Mouse (Mus musculus) layer of hippocampus, adult 9-11 months (tissue): ENCODE results near the gene Rasip1.
"Not testable (repeated sequence)": the region's sequence is repeated elsewhere in the genome, so short reads cannot be mapped to it uniquely, and the experiment has no call there.

Experiments used
- DNase-seq: peaks from one replicate; pipeline ENCODE4 v3.0.0; 2022

Gene Rasip1

DNA sequence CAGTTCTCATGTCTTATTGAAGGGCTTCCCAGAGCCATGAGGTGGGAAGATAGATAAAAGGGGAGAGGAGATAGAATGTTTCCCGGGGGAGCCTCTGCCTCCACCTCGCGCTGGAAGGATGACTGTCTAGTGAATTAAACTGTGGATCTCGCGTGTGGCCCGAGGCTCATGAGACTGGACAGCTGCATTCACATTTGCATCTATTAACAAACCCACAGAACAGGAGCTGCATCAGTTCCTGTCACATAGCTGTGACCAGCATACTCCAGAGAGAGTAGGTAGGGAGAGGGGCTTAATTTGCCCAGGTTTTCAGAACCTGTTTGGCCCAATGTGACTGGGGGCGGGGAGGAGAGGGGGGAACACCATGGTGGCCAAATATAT, 18.3 kb downstream of the Rasip1 start:
- DNase-seq = no peak

DNA sequence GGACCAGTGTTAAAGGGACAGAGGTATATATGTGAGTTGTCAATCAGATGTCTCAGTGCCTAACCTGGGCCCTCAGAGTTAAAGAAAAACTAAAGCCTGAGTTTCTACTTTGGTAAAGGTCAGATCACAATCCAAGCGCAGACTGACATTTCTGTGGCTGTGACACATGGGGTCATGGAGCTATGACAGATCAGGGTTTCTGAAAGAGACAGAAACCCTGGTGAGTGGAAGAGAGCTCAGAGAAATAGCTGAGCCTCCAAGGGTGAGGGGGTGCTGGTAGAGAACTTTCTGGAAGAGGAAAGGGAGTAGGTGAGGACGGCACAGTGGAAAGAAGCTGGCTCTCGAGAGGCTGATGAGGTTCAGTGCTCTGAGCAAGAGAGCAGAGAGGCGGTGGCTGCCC, 19.4 kb downstream of the Rasip1 start:
- no peak for DNase-seq

- no peak for DNase-seq
These were observed 22.1 kb downstream of the Rasip1 start for GRCm38 (mm10) chr7:45649351-45649750.

- not testable (repeated sequence) for DNase-seq
These were observed 23.2 kb downstream of the Rasip1 start for GRCm38 (mm10) chr7:45650484-45650883.

DNA sequence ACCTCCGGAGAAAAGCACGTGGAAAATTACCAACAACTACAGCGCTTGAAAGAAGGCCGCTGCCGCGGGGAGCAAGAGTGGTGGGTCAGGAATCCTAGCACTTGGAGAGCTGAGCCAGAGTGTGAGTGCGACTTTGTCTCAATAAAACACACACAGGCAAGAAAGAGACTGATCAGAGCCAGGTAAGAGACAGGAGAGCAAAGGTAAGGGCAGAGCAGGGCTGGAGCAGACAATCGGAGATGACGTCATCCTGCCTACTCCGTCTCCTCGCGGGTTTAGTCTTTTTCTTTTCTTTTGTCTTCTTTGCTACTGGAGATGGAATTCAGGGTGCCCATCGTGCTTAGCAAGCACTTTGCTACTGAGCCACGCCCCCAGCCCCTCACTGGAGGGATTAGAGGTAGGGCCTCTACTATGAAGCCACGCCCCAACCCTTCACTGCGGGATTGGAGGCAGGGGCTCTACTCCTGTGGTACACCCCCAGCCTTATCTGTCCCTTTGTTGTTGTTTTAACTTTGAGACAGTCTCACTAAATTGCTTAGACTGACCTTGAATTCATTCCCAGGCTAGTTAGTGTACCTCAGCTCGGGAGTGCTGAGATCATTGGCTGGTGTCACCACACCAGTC, 27.2 kb downstream of the Rasip1 start:
- no peak for DNase-seq

DNA sequence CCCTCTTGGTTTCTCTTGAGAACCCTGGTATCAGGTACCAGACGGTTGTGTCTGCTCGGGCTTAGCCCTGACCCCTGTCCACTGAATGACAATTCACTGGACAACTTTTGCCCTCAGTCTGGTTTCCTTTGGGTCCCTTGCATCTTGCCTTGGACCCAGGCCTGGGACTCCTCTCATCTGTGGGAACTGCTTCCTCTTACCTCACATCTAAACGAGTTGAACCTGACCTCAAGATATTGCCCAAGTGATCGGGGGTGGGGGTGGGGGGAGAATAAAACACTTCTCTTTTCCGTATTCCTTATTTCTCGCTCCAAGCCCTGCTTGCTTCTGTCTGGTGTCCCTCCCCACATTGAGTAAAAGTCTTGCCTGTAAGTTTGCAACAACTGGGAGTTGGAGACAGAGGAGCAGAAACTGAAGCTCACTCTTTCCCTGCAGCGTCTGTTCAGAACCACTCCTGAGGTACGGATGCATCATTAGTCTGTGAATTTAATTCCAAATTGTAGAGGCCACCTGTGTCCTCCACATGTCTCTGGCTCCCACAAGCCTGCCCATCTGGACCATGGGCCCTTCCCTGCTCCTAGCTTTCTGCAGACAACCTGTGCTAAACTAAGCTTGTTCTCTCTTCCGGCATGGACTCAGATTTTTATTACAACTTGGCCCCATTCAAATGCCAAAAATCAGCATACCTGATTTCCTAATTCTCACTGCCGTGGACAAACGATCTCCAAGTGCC, 33.6 kb downstream of the Rasip1 start:
- no peak for DNase-seq

DNA sequence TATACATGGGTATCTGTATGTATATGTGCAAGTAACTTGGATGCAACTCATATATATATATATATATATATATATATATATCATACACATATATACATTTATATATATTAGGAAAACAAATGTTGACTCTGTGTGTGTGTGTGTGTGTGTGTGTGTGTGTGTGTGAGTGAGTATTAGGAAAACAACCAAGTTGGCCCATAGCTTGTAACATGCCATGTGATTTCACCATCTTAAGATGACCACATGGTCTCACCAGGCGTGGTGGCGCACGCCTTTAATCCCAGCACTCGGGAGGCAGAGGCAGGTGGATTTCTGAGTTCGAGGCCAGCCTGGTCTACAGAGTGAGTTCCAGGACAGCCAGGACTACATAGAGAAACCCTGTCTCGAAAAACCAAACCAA, 34.4 kb downstream of the Rasip1 start:
- not testable (repeated sequence) for DNase-seq

DNA sequence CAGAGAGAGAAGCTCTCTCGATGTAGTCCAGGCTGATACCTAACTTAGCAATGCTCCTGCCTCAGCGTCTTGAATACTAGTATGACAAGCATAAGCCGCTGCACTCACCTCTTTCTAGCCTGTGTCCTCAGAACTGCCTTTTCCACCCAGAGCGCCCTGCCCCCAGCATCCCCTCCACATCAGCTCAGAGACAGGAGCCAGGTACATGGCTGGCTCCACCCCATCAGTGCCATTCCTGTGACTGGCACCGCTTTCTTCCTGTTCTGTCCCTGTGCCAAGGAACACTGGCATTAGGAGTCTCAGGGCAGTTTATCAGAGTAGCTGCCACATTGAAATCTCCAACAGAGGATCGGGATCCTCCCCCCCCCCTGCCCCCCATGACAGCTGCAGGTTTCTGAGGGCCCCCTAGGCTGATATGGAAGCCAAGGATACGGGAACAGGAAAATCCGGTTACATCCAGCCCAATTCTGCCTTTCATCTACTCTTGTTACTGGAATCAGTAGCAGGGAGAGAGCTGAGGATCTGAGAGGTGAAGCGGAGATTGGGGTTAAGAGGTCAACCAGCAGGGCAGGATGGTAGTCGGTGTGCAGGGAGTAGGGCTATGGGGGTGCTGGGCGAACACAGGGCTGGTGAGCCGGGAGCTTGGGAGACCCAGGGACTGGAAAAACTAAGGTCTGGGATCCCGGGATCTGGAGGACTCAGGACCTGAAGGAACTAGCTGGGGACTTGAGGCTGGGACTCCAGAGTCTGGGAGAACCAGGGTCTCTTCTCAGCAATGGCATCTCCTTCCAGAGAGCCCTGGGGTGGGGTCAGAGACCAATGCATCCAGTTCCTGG, 38.2 kb downstream of the Rasip1 start:
- no peak for DNase-seq

GRCm38 (mm10) chr7:45666161-45666560, 38.9 kb downstream of the Rasip1 start, which contains the start of gene Fut2:
Gene Fut2, minus strand, starts transcription at chr7:45666394.
- DNase-seq = no peak

DNA sequence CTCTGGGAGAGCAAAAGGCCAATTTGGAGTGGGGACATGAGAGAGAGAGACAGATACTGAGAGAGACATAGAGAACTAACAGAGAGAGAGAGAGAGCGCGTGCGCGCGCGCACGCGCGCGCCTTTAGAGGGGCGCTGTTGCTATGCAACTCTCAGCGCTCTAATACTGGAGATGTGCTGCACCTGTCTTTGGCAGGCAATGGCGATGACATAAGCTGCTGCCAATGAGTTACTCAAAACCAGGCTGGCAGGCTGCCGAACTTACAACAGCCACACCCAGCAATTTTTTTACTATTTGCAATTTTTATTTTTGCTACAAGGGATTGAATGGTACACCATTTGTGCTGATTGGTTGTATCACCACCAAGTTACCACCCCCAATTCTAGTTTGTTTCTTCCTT, 40.5 kb downstream of the Rasip1 start:
- DNase-seq = peak; percentile 69

DNA sequence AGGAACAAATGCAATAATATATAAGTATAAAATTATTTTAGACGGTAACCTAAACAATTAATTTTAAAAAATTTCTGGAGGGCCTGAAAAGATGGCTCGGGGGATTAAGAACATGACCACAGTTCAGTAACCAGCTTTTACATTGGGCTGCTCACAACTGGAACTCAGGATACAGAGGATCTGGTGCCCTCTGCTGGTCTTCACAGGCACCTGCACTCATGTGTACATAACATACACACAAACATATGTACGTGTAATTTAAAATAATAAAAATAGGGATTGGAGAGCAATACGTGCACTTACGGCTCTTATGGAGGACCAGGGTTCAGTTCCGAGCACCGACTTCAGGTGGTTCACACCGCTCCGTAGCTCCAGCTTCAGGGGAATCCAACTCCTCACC, 41.6 kb downstream of the Rasip1 start:
- DNase-seq = no peak

- DNase-seq = no peak
These were observed 50.5 kb downstream of the Rasip1 start for GRCm38 (mm10) chr7:45677627-45678295.

DNA sequence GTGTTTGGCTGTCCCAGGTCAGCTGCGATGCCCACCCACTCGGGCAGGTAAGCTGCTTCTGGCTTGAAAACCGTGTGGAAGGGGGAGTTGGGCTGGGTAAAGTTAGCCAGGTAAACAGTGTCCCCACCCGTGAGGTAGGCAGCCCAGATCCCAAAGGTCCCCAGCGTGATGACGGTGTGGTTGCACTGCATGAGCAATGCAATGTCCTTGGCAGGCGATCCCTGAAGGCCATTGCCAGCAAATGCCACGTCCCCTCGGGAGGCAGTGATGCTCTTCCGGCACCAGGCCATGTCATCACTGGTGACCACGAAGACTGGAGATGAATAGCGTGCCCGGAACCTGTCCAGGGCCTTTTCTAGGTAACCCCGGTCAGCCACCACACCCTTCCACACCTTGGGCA, 51.2 kb downstream of the Rasip1 start:
- DNase-seq = no peak

DNA sequence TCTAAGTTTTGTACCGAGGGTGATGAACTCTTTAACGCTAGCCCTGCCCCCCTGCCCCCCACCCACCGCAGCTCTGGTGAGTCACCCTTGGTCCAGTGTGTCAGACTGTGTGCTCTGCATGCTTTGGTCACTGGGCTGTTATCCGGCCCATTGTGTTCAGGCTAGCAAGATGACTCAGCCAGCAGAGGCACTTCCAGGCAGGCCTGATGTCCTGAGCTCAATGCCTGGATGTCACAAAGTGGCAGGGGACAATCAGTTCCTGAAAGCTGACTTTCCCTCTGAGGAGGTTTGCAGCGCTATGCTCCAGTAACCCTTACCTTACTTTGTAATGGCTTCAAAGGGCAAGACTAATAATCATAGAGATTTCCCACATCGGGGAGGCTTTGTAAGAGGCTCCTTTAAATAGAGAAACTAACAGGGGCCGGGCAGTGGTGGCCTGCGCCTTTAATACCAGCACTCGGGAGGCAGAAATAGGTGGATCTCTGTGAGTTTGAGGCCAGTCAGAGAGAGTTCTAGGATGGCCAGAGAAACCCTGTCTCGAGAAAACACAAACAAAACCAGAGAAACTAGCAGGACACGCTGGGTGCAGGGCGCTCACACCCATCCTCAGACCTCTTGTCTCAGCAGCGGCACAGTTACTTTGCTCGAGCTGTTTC, 52.8 kb downstream of the Rasip1 start:
- DNase-seq = no peak

GRCm38 (mm10) chr7:45681046-45681736, 53.9 kb downstream of the Rasip1 start:
- no peak for DNase-seq

DNA sequence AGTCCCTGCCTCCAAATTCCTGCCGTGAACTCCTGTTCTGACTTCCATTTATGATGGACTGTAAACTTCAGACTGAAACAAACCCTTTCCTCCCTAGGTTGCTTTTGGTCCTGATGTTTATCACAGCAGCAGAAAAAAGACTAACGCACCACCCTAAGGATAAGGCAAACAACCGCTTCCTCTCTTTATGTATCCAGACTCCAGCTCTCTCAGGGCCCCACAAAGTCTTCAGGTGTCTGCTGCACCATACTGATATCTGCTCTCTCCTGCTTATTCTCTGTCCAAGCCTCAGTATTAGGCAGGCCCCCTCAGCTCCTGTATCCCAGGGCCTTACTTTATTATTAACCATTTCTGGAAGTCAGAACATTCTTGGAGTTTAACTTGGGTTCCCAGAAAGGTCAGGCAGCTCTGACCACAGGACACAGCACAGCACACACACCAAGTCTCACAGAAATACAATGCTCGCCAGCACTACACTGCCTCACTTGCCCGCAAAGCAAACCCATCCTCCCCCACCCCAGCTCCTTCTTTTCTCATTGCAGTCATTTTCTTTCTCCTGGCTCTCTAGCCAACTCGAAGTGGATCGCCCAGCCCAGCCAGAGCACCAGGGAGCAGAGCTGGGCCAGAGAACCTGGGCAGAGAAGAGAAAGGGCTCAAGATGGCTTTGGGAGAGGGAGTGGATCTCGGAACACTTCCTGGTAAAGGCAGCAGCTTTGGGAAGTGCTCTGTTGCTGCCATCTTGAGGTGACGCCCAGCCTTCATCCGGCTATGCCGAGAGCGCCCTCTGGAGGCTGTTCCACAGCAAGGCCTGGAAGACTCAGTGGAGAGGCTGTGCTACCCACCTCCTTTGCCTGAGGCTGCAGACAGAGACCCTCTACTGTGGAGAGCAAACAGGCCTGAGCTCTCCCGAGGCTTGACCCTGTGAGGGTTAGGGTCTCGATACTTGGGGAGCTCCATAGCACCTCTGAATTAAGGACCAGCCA, 55.1 kb downstream of the Rasip1 start:
- peak; percentile 88 for DNase-seq

- DNase-seq = no peak
These were observed 56.2 kb downstream of the Rasip1 start, which contains the start of gene Ntn5 for GRCm38 (mm10) chr7:45683396-45684050. Gene Ntn5, plus strand, starts transcription at chr7:45684022.

- no peak for DNase-seq
These were observed 58.5 kb downstream of the Rasip1 start for GRCm38 (mm10) chr7:45685811-45686210.

DNA sequence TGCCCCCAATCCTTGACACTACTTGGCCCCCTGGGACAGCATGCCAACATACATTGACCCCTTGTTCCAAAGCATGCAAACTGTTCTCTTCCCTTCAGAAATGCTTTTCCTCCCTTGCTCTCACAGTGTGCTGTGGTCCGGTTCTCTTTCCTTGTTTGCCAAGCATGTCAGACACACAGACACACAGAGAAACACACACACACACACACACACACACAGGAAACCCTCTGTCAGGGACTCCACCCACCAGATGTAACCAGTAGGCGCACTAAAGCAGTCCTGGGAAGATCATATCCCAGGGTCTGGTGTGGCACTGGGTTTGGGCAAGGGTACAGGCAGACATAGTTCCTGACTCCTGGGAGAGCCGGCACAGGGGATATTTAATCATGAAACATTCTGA, 59.6 kb downstream of the Rasip1 start:
- no peak for DNase-seq
